Mouse (Mus musculus) right cerebral cortex, postnatal 36 days (tissue): ENCODE results near the gene Bpnt1.

Source experiments
- DNase-seq, 2 experiments: peaks; one replicate each; pipeline ENCODE4 v3.0.0; 2022; ENCODE audit warnings: low spot score in 2 of 2, mixed read lengths in 1 of 2

The Bpnt1 gene

GRCm38 (mm10) chr1:185331364-185331763 lies 585 bp upstream of the Bpnt1 start:
- DNase-seq, result no peak

GRCm38 (mm10) chr1:185333651-185334050 lies 1.7 kb downstream of the Bpnt1 start:
- no peak for DNase-seq

DNA sequence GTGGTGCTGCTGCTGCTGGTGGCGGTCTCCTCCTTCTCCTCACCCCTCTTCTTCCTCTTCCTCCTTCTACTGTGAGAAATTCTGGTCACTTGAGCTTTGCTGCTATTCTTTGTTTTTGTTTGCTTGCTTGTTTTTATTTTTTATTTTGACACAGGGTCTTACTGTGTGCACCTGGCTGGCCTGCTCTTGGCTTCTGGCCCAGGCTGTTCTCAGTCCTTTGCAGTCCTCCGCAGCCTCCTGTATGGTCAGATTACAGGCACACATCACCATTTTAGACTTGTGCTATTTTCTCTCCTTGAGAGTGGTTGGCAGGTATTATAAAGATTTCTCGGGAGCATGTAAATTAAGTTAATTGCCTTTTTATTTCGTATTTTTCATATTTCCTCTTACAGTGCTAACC lies 2.2 kb downstream of the Bpnt1 start:
- no peak for DNase-seq

DNA sequence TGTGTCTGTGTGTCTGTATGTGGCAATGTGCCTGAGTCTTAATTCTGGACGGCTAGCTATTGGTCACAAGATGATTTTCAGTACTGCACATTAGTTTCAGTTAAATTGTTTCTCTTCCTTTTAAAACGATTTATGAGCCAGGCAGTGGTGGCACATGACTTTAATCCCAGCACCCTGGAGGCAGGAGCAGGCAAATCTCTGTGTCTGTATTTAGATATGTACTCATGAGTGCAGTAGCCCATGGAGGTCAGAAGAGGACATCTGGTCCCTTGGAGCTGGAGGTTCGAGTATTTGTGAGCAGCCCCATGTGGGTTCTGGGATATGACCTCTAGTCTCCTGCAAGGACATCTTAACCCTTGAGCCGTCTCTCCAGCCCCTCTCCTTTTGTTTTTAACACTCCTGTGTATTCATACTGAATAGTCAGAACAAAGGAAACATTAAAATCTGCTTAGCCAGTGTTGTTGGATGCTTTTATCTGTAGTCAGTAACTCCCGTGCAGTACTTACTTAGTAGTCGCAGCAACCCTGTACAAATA lies 3.3 kb downstream of the Bpnt1 start:
- no peak for DNase-seq

DNA sequence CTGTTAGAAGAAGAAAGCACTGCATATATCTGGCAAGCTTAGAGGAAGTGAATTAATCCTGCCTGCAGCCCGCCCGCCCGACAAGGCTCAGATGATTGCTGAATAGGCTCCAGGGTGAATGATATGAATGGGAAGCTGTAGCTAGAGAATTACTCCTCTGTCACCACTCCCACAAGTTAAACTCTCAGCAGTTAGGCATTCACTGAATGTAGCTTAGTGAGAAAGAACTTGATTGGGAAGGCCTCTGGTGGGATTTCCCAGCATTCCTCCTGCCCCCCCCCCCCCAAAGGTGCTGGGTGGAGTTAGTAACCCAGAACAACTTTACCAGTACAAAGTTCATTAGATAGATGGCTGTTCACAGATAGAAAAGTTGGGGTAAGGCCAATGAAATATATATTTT lies 4.6 kb downstream of the Bpnt1 start:
- DNase-seq, result no peak

GRCm38 (mm10) chr1:185342441-185342840 lies 10.5 kb downstream of the Bpnt1 start:
- DNase-seq, result no peak

GRCm38 (mm10) chr1:185343422-185343821 lies 11.5 kb downstream of the Bpnt1 start:
- DNase-seq, result no peak

DNA sequence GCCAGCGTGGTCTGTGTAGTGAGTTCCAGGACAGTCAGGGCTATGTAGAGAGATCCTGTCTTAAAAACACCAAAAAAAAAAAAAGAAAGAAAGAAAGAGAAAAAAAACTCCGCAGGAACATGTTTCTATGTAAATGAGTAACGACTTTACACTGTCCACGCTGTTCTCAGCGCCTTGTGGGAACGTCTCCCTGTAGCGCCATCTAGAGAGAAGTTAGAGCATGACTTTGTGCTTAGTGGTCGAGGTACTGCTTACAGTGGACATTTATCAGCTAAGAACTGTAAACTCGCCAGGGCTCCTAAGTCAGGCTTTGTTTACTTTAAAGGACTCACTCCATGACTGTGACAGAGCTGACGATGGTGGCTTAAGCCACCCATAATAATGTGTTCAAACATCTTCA lies 14.2 kb downstream of the Bpnt1 start:
- DNase-seq, result no peak

- DNase-seq, result no peak
Observed at GRCm38 (mm10) chr1:185349741-185350140, 17.8 kb downstream of the Bpnt1 start.

DNA sequence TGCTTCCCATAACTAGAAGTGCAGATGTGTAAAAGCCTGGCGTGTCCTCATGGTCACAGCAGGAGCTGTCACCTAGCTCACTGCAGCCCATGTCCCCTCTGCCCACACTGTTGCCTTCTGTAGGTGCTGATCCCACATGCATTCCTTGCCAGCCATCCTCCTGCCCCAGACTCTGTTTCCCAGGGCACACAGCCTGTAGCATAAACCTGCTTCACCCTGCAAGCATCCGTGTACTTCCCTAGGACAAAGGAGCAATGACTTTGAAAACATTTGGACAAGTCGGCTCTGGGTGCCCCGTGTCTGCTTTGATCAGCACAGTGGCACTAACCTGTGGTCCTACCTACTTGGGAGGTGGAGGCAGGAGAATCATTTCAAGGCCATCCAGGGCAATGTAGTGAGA lies 18.7 kb downstream of the Bpnt1 start:
- DNase-seq, result no peak

DNA sequence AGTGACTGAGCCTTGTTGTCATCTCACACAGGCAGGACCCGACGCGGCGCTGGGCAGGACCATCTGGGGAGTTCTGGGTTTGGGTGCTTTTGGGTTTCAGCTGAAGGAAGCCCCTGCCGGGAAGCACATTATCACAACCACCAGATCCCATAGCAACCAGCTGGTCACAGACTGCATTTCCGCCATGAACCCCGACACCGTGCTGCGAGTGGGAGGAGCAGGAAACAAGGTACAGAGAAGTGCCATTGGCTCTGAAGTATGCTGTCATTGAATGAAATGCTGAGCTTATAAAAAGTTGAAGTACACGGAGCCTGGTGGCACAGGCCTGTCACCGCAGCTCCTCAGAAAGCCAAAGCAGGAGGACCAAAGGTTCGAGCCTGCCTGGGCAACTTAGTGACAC lies 20.2 kb downstream of the Bpnt1 start:
- no peak for DNase-seq

GRCm38 (mm10) chr1:185353351-185353750 lies 21.4 kb downstream of the Bpnt1 start:
- DNase-seq, result no peak

- no peak for DNase-seq
Observed at GRCm38 (mm10) chr1:185354731-185355130, 22.8 kb downstream of the Bpnt1 start.

- DNase-seq, result no peak
Observed at GRCm38 (mm10) chr1:185356246-185356645, 24.3 kb downstream of the Bpnt1 start.

GRCm38 (mm10) chr1:185358211-185358610 lies 26.3 kb downstream of the Bpnt1 start:
- no peak for DNase-seq

- peak; percentile 98 to 99 for DNase-seq
Observed at GRCm38 (mm10) chr1:185362677-185363520, 30.9 kb downstream of the Bpnt1 start, which contains the start of gene Eprs. TSS of gene Eprs (plus strand) at chr1:185363044.

DNA sequence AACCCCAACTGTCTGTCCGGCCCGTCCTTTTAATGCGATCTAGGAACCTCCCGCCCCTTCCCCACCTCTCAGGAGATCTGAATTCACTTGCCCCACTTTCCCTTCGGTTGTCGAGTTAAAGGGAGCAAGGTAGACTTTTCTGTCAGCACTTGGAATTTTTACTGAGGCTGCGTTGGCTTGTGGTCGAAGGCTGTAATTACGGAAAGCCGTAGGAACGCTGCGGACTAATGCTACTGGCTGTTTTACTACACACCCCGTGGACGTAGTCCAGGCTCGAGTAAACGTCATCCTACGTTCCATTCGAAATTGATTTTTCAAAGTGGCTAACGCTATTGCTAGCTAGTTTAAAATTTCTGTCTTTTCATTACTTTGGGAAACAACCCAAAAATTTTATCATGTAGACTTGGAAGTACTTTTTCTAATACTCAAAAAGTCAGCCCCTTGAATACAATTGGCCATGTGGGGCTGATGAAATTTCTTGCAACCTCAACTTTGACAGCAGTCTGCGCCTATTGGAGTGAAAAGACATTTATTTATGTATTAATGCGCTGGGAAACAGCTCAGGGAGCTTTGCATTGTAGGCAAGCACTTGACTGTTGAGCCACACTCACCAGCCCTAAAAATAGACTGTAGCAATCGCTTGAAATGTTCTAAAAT lies 31.7 kb downstream of the Bpnt1 start:
- peak; percentile 26 to 34 for DNase-seq

DNA sequence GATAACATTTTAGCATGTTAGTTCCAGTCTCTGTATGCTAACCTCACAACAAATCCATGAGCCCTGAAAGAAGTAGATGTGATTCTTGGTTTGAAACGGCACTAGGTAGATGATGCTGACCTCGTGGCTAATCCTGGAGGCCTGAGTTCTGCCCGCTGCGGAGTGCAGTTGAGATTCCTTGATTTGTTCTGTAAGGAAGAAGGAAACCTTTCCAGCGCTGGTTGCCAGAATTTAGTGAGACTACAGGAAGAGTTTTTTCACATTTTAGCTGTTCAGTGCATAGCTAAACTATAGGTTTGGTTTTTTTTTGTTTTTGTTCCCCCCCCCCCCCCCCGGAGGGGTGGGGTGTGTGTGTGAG lies 32.2 kb downstream of the Bpnt1 start:
- DNase-seq, result no peak

GRCm38 (mm10) chr1:185367383-185367782 lies 35.4 kb downstream of the Bpnt1 start:
- no peak for DNase-seq

- no peak for DNase-seq
Observed at GRCm38 (mm10) chr1:185369979-185370378, 38.0 kb downstream of the Bpnt1 start.

GRCm38 (mm10) chr1:185376390-185376789 lies 44.4 kb downstream of the Bpnt1 start:
- DNase-seq, result peak; percentile 9 to 55

- DNase-seq, result no peak
Observed at GRCm38 (mm10) chr1:185377429-185377828, 45.5 kb downstream of the Bpnt1 start.

DNA sequence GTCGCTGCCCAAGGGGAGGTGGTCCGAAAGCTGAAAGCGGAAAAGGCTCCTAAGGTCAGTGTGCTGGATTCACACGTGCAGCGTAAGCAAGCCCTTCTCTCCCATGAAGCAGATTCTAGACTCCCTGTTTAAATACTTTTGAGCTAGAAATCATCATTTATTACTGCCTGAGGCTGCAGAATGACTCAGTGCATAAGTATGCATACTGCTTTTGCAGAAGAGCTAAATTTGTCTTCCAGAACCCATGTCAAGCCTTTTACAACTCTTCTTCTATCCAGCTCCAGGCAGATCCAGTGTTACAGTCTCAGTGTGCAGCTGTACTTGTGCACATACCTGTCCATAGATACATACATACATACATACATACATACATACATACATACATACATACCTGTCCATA lies 69.7 kb downstream of the Bpnt1 start:
- no peak for DNase-seq
